Mouse (Mus musculus) midbrain, embryonic 10.5 days (tissue): ENCODE measurements around the gene Asic3. TPM values are rescaled to one million over a fixed set of nuclear protein-coding genes. Genes with fewer than 3 reads are reported as not detected.
"Not testable (repeated sequence)": the region's sequence is repeated elsewhere in the genome, so short reads cannot be mapped to it uniquely, and the experiment has no call there.

Experiments used
- DNase-seq: peaks from one replicate; pipeline ENCODE4 v3.0.0-alpha.2; 2017; ENCODE audit warnings: low spot score
- H3K27ac ChIP-seq: fragments of 300-500 bp; sonication (generic); replicated peaks from 2 replicates; pipeline ENCODE4 v1.5.1; 2016; ENCODE audit warnings: mild to moderate bottlenecking
- H3K27me3 ChIP-seq: fragments of 300-500 bp; sonication (generic); 2 replicates; pipeline ENCODE4 v1.6.1; 2016; ENCODE audit warnings: low read depth, mild to moderate bottlenecking; ENCODE audit not compliant: poor library complexity, severe bottlenecking
- H3K36me3 ChIP-seq: fragments of 300-500 bp; sonication (generic); 2 replicates; pipeline ENCODE4 v1.6.1; 2016; ENCODE audit warnings: mild to moderate bottlenecking, moderate library complexity
- H3K4me1 ChIP-seq: fragments of 300-500 bp; sonication (generic); 2 replicates; pipeline ENCODE4 v1.6.1; 2016
- H3K4me3 ChIP-seq: fragments of 300-500 bp; sonication (generic); 2 replicates; pipeline ENCODE4 v1.5.1; 2016; ENCODE audit warnings: mild to moderate bottlenecking, moderate library complexity
- H3K9me3 ChIP-seq: fragments of 300-500 bp; sonication (generic); replicated peaks from 2 replicates; pipeline ENCODE4 v1.6.1; 2016; ENCODE audit warnings: mild to moderate bottlenecking
- WGBS: fragments of 180-500 bp; shearing (Covaris S2); methylation state at CpG from one replicate; pipeline ENCODE4 v1.1.7; 2016; 5-methylcytosine and 5-hydroxymethylcytosine counted together
- polyA plus RNA-seq: library from polyadenylated mRNA; unstranded; fragments of >200 nt; fragmentation: Nextera tagmentation; extraction: Ambion mirVana; gene quantifications from 2 replicates; pipeline ENCODE4 v1.2.1, GENCODE M21; 2016

Asic3 gene
- polyA plus RNA-seq, 1 experiment from 2014 or later = 0.31 TPM

GRCm38 (mm10) chr5:24391864-24392263 lies 21.3 kb upstream of the Asic3 start, which contains the start of gene Atg9b:
Gene Atg9b, minus strand, starts transcription at chr5:24392143.
- peaks cover 4% of the 10 kb centered on the region; the same call in 1 of the 2 replicates for H3K36me3 ChIP-seq
- H3K9me3 ChIP-seq = no peaks in the 10 kb centered on the region
- peaks cover 47% of the 10 kb centered on the region for H3K4me1 ChIP-seq
- H3K27ac ChIP-seq = no peak within 1 kb of the TSS
- WGBS = 89% methylated on average over 7 of the region's 7 CpGs
- no peak for DNase-seq
- H3K4me3 ChIP-seq = no peak within 1 kb of the TSS
- peaks cover 41% of the 10 kb centered on the region for H3K27me3 ChIP-seq

- no peak overlapping the region for H3K27ac ChIP-seq
- H3K4me3 ChIP-seq = no peak overlapping the region
- no peaks in the 10 kb centered on the region for H3K9me3 ChIP-seq
- H3K4me1 ChIP-seq = peaks cover 38% of the 10 kb centered on the region
- H3K27me3 ChIP-seq = peaks cover 32% of the 10 kb centered on the region
- WGBS = 83% methylated on average over 7 of the region's 7 CpGs
- no peak for DNase-seq
- peaks cover 4% of the 10 kb centered on the region; the same call in 1 of the 2 replicates for H3K36me3 ChIP-seq
These were observed 20.5 kb upstream of the Asic3 start for GRCm38 (mm10) chr5:24392724-24393123.

- peak; percentile 81 for DNase-seq
- Histone ChIP-seq H3K27me3 (peaks cover 25% of the 10 kb centered on the region), H3K36me3 (peaks cover 4% of the 10 kb centered on the region; the same call in 1 of the 2 replicates), H3K9me3 (no peaks in the 10 kb centered on the region), H3K4me3 (peak within 1 kb of the TSS; percentile 68), H3K27ac (peak within 1 kb of the TSS; percentile 92), H3K4me1 (peaks cover 30% of the 10 kb centered on the region)
- WGBS = 20% methylated on average over 7 of the region's 7 CpGs
These were observed 19.7 kb upstream of the Asic3 start, which contains the start of gene Abcb8 for GRCm38 (mm10) chr5:24393392-24393997. Gene Abcb8, plus strand, starts transcription at chr5:24393663.

- H3K4me1 ChIP-seq = peaks cover 24% of the 10 kb centered on the region
- H3K4me3 ChIP-seq = peak overlapping the region; percentile 68
- H3K27ac ChIP-seq = peak overlapping the region; percentile 92
- H3K9me3 ChIP-seq = no peaks in the 10 kb centered on the region
- peak; percentile 95 for DNase-seq
- 1% methylated on average over 36 of the region's 36 CpGs for WGBS
- H3K36me3 ChIP-seq = peaks cover 4% of the 10 kb centered on the region; the same call in 1 of the 2 replicates
- peaks cover 16% of the 10 kb centered on the region for H3K27me3 ChIP-seq
These were observed 18.9 kb upstream of the Asic3 start for GRCm38 (mm10) chr5:24394165-24394894.

DNA sequence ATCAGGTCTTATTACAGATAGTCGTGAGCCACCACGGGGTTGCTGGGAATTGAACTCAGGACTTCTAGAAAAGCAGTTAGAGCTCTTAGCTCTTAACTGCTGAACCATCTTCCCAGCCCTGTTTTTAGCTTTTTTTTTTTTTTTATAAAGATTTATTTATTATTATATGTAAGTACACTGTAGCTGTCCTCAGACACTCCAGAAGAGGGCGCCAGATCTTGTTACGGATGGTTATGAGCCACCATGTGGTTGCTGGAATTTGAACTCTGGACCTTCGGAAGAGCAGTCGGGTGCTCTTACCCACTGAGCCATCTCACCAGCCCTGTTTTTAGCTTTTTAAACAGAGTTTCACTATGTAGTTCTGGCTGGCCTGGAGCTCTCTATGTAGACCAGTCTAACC lies 16.9 kb upstream of the Asic3 start:
- not testable (repeated sequence) for DNase-seq, H3K27ac ChIP-seq, H3K4me3 ChIP-seq, H3K27me3 ChIP-seq, H3K9me3 ChIP-seq
- H3K36me3 ChIP-seq = peaks cover 20% of the 10 kb centered on the region
- H3K4me1 ChIP-seq = peaks cover 21% of the 10 kb centered on the region
- 94% methylated on average over 6 of the region's 6 CpGs for WGBS

GRCm38 (mm10) chr5:24399686-24400085 lies 13.5 kb upstream of the Asic3 start:
- Histone ChIP-seq H3K9me3 (no peaks in the 10 kb centered on the region), H3K27me3 (no peaks in the 10 kb centered on the region), H3K4me3 (no peak overlapping the region), H3K27ac (no peak overlapping the region), H3K4me1 (peaks cover 7% of the 10 kb centered on the region), H3K36me3 (peaks cover 53% of the 10 kb centered on the region)
- WGBS = 92% methylated on average over 10 of the region's 10 CpGs
- DNase-seq = no peak

DNA sequence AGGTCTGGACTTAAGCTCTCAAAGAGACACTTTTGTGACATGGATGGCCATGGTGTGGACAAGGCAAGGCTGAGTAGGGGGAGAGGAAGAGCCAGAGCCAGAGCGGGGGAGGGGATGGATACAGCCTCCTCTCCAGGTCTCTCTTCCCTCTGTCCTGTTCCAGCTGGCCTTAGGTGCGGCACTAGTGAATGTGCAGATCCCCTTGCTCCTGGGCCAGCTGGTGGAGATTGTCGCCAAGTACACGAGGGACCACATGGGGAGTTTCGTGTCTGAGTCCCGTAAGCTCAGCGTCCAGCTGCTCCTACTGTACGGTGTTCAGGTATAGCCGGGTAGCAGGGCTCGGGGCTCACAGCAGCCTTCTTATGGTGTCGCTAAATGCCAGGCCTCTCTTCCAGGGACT lies 12.8 kb upstream of the Asic3 start:
- no peak for DNase-seq
- no peak overlapping the region for H3K4me3 ChIP-seq
- peaks cover 58% of the 10 kb centered on the region for H3K36me3 ChIP-seq
- no peak overlapping the region for H3K27ac ChIP-seq
- no peaks in the 10 kb centered on the region for H3K9me3 ChIP-seq
- no peaks in the 10 kb centered on the region for H3K27me3 ChIP-seq
- 0 out of 2 replicates have a peak, but pooled peaks cover 3% of the 10 kb centered on the region for H3K4me1 ChIP-seq
- 87% methylated on average over 11 of the region's 11 CpGs for WGBS

DNA sequence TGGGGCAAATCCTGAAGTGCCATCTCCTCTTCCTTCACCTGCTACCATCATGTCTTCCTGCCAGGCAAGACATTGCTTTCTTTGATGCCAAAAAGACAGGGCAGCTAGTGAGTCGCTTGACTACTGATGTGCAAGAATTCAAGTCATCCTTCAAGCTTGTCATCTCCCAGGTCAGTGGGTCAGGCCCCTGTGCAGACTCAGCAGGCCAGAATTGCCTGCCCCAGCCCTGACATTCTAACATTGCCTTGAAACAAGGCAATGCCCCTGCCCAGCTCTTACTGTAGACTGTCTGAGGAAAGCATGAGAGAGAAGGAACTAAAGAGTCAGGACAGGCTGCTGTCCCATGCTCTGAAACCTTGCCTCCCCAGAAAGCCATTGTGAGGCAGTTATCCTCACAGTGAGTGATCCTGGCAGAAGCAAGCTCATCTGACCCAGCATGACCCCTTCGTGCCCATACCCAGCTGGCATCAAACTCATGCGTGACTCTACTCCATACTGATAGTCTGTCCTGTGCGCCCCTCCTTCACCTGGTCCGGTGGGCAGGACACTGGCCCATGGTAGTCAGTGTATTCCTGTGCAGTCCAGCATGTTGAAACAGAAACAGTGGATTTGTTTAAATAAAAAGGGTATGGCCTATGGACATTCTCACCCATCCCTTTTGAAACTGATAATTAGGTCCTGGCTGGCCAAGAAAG lies 12.1 kb upstream of the Asic3 start:
- H3K4me3 ChIP-seq = no peak overlapping the region
- DNase-seq = no peak
- H3K9me3 ChIP-seq = no peaks in the 10 kb centered on the region
- H3K27me3 ChIP-seq = no peaks in the 10 kb centered on the region
- peaks cover 63% of the 10 kb centered on the region for H3K36me3 ChIP-seq
- 93% methylated on average over 5 of the region's 5 CpGs for WGBS
- no peak overlapping the region for H3K27ac ChIP-seq
- H3K4me1 ChIP-seq = 0 out of 2 replicates have a peak, but pooled peaks cover 3% of the 10 kb centered on the region

DNA sequence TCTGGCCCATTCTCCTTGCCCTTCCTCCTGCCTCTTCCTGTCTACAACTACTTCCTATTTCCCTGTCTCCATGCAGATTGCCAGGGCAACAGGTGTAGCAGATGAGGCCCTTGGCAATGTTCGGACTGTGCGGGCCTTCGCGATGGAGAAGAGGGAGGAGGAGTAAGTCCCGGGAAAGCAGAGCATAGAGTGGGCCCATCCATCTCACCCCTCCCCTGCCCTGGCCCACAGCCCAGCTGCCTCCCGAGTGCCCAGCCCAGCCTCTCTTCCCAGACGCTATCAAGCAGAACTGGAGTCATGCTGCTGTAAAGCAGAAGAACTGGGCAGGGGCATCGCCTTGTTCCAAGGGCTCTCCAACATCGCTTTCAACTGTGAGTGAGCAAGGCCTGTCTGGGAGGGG lies 11.2 kb upstream of the Asic3 start:
- peaks cover 68% of the 10 kb centered on the region for H3K36me3 ChIP-seq
- H3K27ac ChIP-seq = no peak overlapping the region
- 92% methylated on average over 9 of the region's 9 CpGs for WGBS
- H3K9me3 ChIP-seq = no peaks in the 10 kb centered on the region
- no peak for DNase-seq
- H3K4me1 ChIP-seq = 0 out of 2 replicates have a peak, but pooled peaks cover 3% of the 10 kb centered on the region
- no peak overlapping the region for H3K4me3 ChIP-seq
- H3K27me3 ChIP-seq = no peaks in the 10 kb centered on the region

DNA sequence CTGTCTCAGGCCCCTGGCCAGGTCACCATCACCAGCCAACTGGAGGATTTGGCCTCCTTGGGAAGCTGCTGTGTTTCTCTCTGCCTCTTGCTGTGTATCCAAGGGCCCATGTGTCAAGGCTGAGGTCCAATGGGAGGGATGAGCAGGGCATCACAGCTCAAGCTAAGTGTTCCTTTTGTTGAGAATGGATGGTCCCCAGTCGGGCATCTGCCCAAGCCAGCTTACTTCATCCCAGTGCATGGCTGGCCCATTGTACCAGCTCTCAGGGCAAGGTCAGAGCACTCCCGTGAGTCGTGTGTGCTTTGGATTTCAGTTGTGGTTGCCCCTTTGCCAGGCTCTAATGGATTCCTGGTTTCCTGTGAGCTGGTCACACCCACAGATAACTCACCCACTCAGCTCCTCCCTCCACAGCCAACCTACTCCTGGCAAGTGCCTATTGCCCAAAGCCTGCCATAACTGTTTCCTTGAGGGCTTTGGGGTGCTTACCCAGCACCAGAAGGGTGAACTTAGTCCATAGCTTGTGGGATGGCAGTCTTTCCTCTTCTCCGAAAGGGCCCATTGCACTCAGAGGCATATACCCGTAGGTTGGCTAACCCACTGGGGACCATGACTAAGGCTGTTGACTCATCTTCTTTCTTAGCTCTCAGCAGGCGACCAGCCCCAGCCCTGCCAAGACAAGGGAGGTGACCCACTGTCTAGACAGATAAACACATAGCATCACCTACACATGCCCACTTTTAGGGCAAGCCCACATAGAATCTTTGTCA lies 8.4 kb upstream of the Asic3 start:
- Histone ChIP-seq H3K4me3 (no peak overlapping the region), H3K9me3 (no peaks in the 10 kb centered on the region), H3K4me1 (peaks cover 13% of the 10 kb centered on the region), H3K27me3 (no peaks in the 10 kb centered on the region), H3K27ac (no peak overlapping the region), H3K36me3 (peaks cover 90% of the 10 kb centered on the region)
- 88% methylated on average over 6 of the region's 6 CpGs for WGBS
- DNase-seq = no peak

- WGBS = 69% methylated on average over 3 of the region's 3 CpGs
- no peak for DNase-seq
- H3K36me3 ChIP-seq = peaks cover 84% of the 10 kb centered on the region
- no peak overlapping the region for H3K27ac ChIP-seq
- H3K27me3 ChIP-seq = no peaks in the 10 kb centered on the region
- H3K4me1 ChIP-seq = peaks cover 11% of the 10 kb centered on the region
- H3K9me3 ChIP-seq = no peaks in the 10 kb centered on the region
- H3K4me3 ChIP-seq = no peak overlapping the region
These were observed 7.8 kb upstream of the Asic3 start for GRCm38 (mm10) chr5:24405389-24405876.

GRCm38 (mm10) chr5:24408651-24409050 lies 4.5 kb upstream of the Asic3 start:
- no peak overlapping the region for H3K27ac ChIP-seq
- no peaks in the 10 kb centered on the region for H3K27me3 ChIP-seq
- H3K4me1 ChIP-seq = peaks cover 18% of the 10 kb centered on the region
- DNase-seq = no peak
- no peaks in the 10 kb centered on the region for H3K9me3 ChIP-seq
- no peak overlapping the region for H3K4me3 ChIP-seq
- 95% methylated on average over 13 of the region's 13 CpGs for WGBS
- H3K36me3 ChIP-seq = peaks cover 51% of the 10 kb centered on the region
